Mouse (Mus musculus) CH12.LX (cell line): ENCODE measurements around the gene Prkn. TPM values are rescaled to one million over a fixed set of nuclear protein-coding genes. Genes with fewer than 3 reads are reported as not detected.

Source experiments
- DNase-seq: peaks from one replicate; pipeline ENCODE4 v3.0.0-alpha.2; 2013; ENCODE audit errors: extremely low read depth
- H3K27ac ChIP-seq: 2 replicates; pipeline ENCODE4 v1.5.1; 2012; ENCODE audit warnings: low read depth, mild to moderate bottlenecking, control low read depth, moderate library complexity; ENCODE audit not compliant: insufficient read depth
- H3K27me3 ChIP-seq: replicated peaks from 2 replicates; pipeline ENCODE3; 2012; ENCODE audit warnings: inconsistent platforms
- H3K36me3 ChIP-seq, 2 experiments: replicated peaks in 1 of 2; 2 replicates each; pipeline versions ENCODE3 to v1.6.1; 2012; ENCODE audit warnings: inconsistent platforms in 1 of 2, low read length in 1 of 2, mild to moderate bottlenecking in 1 of 2, mixed read lengths in 1 of 2, moderate library complexity in 1 of 2; ENCODE audit not compliant: control insufficient read depth in 1 of 2, insufficient read depth in 1 of 2
- H3K4me1 ChIP-seq, 2 experiments: 2 replicates each; pipeline ENCODE4 v1.6.1; 2012; ENCODE audit warnings: inconsistent platforms in 1 of 2, moderate library complexity in 1 of 2; ENCODE audit not compliant: insufficient read depth in 2 of 2, control insufficient read depth in 1 of 2
- H3K4me2 ChIP-seq: 2 replicates; pipeline ENCODE4 v1.6.1; 2012; ENCODE audit warnings: low read depth, mild to moderate bottlenecking, control low read depth; ENCODE audit not compliant: poor library complexity, insufficient read depth, severe bottlenecking
- H3K4me3 ChIP-seq, 3 experiments: fragments of 150-350 bp in 1 of 3; sonication (generic) in 1 of 3; replicated peaks in 1 of 3; 2 replicates each; pipeline versions ENCODE3 to v1.5.1; 2011 to 2012; ENCODE audit warnings: low read depth in 2 of 3, low read length in 2 of 3, mild to moderate bottlenecking in 2 of 3, moderate library complexity in 2 of 3, control low read depth in 1 of 3, improper control_type of control experiment in 1 of 3, inconsistent platforms in 1 of 3, mixed read lengths in 1 of 3; ENCODE audit not compliant: poor library complexity in 1 of 3
- H3K79me2 ChIP-seq: replicated peaks from 2 replicates; pipeline ENCODE4 v1.6.1; 2012; ENCODE audit warnings: mild to moderate bottlenecking, moderate library complexity; ENCODE audit not compliant: control insufficient read depth, poor library complexity, insufficient read depth, severe bottlenecking; ENCODE audit errors: extremely low read depth
- H3K9ac ChIP-seq: 2 replicates; pipeline ENCODE4 v1.6.1; 2012; ENCODE audit warnings: low read depth, mild to moderate bottlenecking, control low read depth, moderate library complexity; ENCODE audit not compliant: insufficient read depth
- H3K9me3 ChIP-seq: replicated peaks from 2 replicates; pipeline ENCODE3; 2012; ENCODE audit warnings: low read length, inconsistent platforms, mixed read lengths
- E2F4 ChIP-seq: IDR thresholded peaks from 2 replicates; pipeline ENCODE4 v1.6.1; 2011; ENCODE audit warnings: low read depth, low read length, improper control_type of control experiment; ENCODE audit not compliant: insufficient replicate concordance
- ELF1 ChIP-seq: IDR thresholded peaks from 2 replicates; pipeline ENCODE4 v1.6.1; 2014; ENCODE audit warnings: low read depth, mild to moderate bottlenecking, inconsistent platforms, low read length, improper control_type of control experiment
- EP300 ChIP-seq: IDR thresholded peaks from 2 replicates; pipeline ENCODE4 v1.6.1; 2011; ENCODE audit warnings: low read length, improper control_type of control experiment
- IRF4 ChIP-seq: IDR thresholded peaks from 2 replicates; pipeline ENCODE4 v1.6.1; 2014; ENCODE audit warnings: low read depth, mild to moderate bottlenecking, inconsistent platforms, low read length, improper control_type of control experiment
- JUND ChIP-seq: conservative IDR thresholded peaks from 2 replicates; pipeline ENCODE4 v1.6.1; 2011; ENCODE audit warnings: low read depth, low read length, improper control_type of control experiment
- MAFK ChIP-seq: IDR thresholded peaks from 2 replicates; pipeline ENCODE4 v1.6.1; 2011; ENCODE audit warnings: low read length, improper control_type of control experiment; ENCODE audit not compliant: insufficient replicate concordance
- MAZ ChIP-seq: IDR thresholded peaks from 2 replicates; pipeline ENCODE4 v1.6.1; 2012; ENCODE audit warnings: low read depth, mild to moderate bottlenecking, inconsistent platforms, low read length, improper control_type of control experiment, moderate library complexity
- NRF1 ChIP-seq: IDR thresholded peaks from 2 replicates; pipeline ENCODE4 v1.6.1; 2014; ENCODE audit warnings: low read depth, mild to moderate bottlenecking, inconsistent platforms, low read length, improper control_type of control experiment, moderate library complexity
- PAX5 ChIP-seq: IDR thresholded peaks from 2 replicates; pipeline ENCODE4 v1.6.1; 2012; ENCODE audit warnings: low read length, inconsistent platforms, mixed read lengths
- RCOR1 ChIP-seq: conservative IDR thresholded peaks from 2 replicates; pipeline ENCODE4 v1.6.1; 2012; ENCODE audit warnings: low read depth, mild to moderate bottlenecking, inconsistent platforms, low read length, improper control_type of control experiment
- TBP ChIP-seq: conservative IDR thresholded peaks from 2 replicates; pipeline ENCODE4 v1.6.1; 2011; ENCODE audit warnings: low read depth, low read length, improper control_type of control experiment
- USF1 ChIP-seq: IDR thresholded peaks from 2 replicates; pipeline ENCODE4 v1.6.1; 2014; ENCODE audit warnings: low read depth, mild to moderate bottlenecking, inconsistent platforms, low read length, improper control_type of control experiment
- dilution Hi-C: fragments of 300-500 bp; cut with MboI; formaldehyde crosslinking; loops from 2 replicates; pipeline ENCODE4 v1.14.3; 2020; ENCODE audit warnings: low sequenced_read_pairs; ENCODE audit not compliant: extremely low pct_unique_long_range_greater_than_20kb, extremely low pct_ligation_motif_present
- in situ Hi-C: fragments of 300-500 bp; cut with MboI; formaldehyde crosslinking; loops from 3 replicates; pipeline ENCODE4 v1.14.3; 2019; ENCODE audit warnings: low sequenced_read_pairs, low pct_ligation_motif_present, low pct_unique_long_range_greater_than_20kb, mixed read lengths
- polyA plus RNA-seq: library from polyadenylated mRNA; unstranded; fragments of >175 nt; gene quantifications from 2 replicates; pipeline ENCODE4 v1.2.1, GENCODE M21; 2012; ENCODE audit warnings: low read depth; ENCODE audit not compliant: insufficient read length
- total RNA-seq, 2 experiments: library from RNA; depleted of rRNA; stranded (reverse); fragments of 300-350 nt in 1 of 2; fragments of >200 nt in 1 of 2; gene quantifications; 2 replicates each; pipeline ENCODE4 v1.2.3; 2012 to 2014

Gene Prkn
- total and polyA plus RNA-seq, 3 experiments = 0.08 TPM; not detected in 2

- in situ Hi-C loops = no loop called here
- H3K27ac ChIP-seq = no peak overlapping the region
- H3K27me3 ChIP-seq = no peaks in the 10 kb centered on the region
- no peaks in the 10 kb centered on the region for H3K4me1 ChIP-seq
- no peak for TF ChIP-seq JUND
- no peak for TF ChIP-seq MAZ
- TF ChIP-seq IRF4 = no peak
- TF ChIP-seq MAFK = no peak
- TF ChIP-seq USF1 = no peak
- TF ChIP-seq ELF1 = no peak
- TF ChIP-seq EP300 = no peak
- TF ChIP-seq, all 38 proteins: peak for 0
- H3K9me3 ChIP-seq = peaks cover 4% of the 10 kb centered on the region
- dilution Hi-C loops = no loop called here
- H3K9ac ChIP-seq = no peak overlapping the region
- no peak overlapping the region for H3K4me3 ChIP-seq
- H3K4me2 ChIP-seq = no peak overlapping the region
- H3K79me2 ChIP-seq = no peaks in the 10 kb centered on the region
- no peak for DNase-seq
- H3K36me3 ChIP-seq = no peaks in the 10 kb centered on the region
Observed at GRCm38 (mm10) chr17:11933737-11934136, 1093.6 kb downstream of the Prkn start.

GRCm38 (mm10) chr17:11947436-11947835 lies 1107.3 kb downstream of the Prkn start:
- Histone ChIP-seq H3K4me1 (peaks cover 18 to 27% of the 10 kb centered on the region in 2 experiments), H3K79me2 (no peaks in the 10 kb centered on the region), H3K4me2 (no peak overlapping the region), H3K36me3 (no peaks in the 10 kb centered on the region), H3K9me3 (peaks cover 5% of the 10 kb centered on the region), H3K4me3 (no peak overlapping the region), H3K27ac (no peak overlapping the region), H3K9ac (no peak overlapping the region), H3K27me3 (peaks cover 2% of the 10 kb centered on the region)
- DNase-seq = no peak
- in situ Hi-C loops = no loop called here
- dilution Hi-C loops = no loop called here
- TF ChIP-seq RCOR1 = no peak

GRCm38 (mm10) chr17:11949551-11950197 lies 1109.5 kb downstream of the Prkn start:
- H3K4me1 ChIP-seq = peaks cover 16 to 27% of the 10 kb centered on the region in 2 experiments
- in situ Hi-C loops (no loop called here), dilution Hi-C loops (no loop called here)
- H3K4me3 ChIP-seq = no peak overlapping the region
- DNase-seq = no peak
- H3K79me2 ChIP-seq = no peaks in the 10 kb centered on the region
- no peaks in the 10 kb centered on the region for H3K27me3 ChIP-seq
- peaks cover 5% of the 10 kb centered on the region for H3K9me3 ChIP-seq
- H3K27ac ChIP-seq = no peak overlapping the region
- H3K36me3 ChIP-seq = no peaks in the 10 kb centered on the region
- TF ChIP-seq E2F4 (no peak), RCOR1 (no peak), PAX5 (no peak), TBP (no peak), NRF1 (no peak), MAZ (no peak)
- peak overlapping the region; percentile 7; the same call in 1 of the 2 replicates for H3K4me2 ChIP-seq
- no peak overlapping the region for H3K9ac ChIP-seq
